Mouse (Mus musculus) neural tube, embryonic 14.5 days (tissue): ENCODE measurements at regions not wholly inside any gene's neighbourhood (a gene's known extent, or its start where the extent isn't known, plus 50 kb on each side); places are given as distances from the start of the nearest gene placed in this dataset.

Experiments
- ATAC-seq: fragments of 200-750 bp; cut with Nextera tagmentation; 2 replicates; pipeline ENCODE4 v1.8.0; 2017; ENCODE audit warnings: low read depth, mild to moderate bottlenecking, moderate TSS enrichment, moderate library complexity
- H3K27ac ChIP-seq: fragments of 300-500 bp; sonication (generic); 2 replicates; pipeline ENCODE4 v1.5.1; 2014; ENCODE audit warnings: low read depth, mild to moderate bottlenecking, control low read depth, low read length, moderate library complexity, mixed read lengths
- H3K27me3 ChIP-seq: fragments of 300-500 bp; sonication (generic); 2 replicates; pipeline ENCODE4 v1.6.1; 2014; ENCODE audit warnings: low read length; ENCODE audit not compliant: control insufficient read depth, insufficient read depth
- H3K36me3 ChIP-seq: fragments of 300-500 bp; sonication (generic); 2 replicates; pipeline ENCODE4 v1.6.1; 2014; ENCODE audit warnings: low read length, mixed read lengths; ENCODE audit not compliant: control insufficient read depth, insufficient read depth
- H3K4me1 ChIP-seq: fragments of 300-500 bp; sonication (generic); 2 replicates; pipeline ENCODE4 v1.6.1; 2014; ENCODE audit warnings: low read length; ENCODE audit not compliant: control insufficient read depth, insufficient read depth
- H3K4me2 ChIP-seq: fragments of 300-500 bp; sonication (generic); 2 replicates; pipeline ENCODE4 v1.6.1; 2014; ENCODE audit warnings: mild to moderate bottlenecking, low read depth, low read length, control low read depth
- H3K4me3 ChIP-seq: fragments of 300-500 bp; sonication (generic); 2 replicates; pipeline ENCODE4 v1.5.1; 2014; ENCODE audit warnings: low read depth, low read length, control low read depth, mixed read lengths
- H3K9ac ChIP-seq: fragments of 300-500 bp; sonication (generic); replicated peaks from 2 replicates; pipeline ENCODE4 v1.6.1; 2014; ENCODE audit warnings: low read depth, mild to moderate bottlenecking, control low read depth, low read length, mixed read lengths
- H3K9me3 ChIP-seq: fragments of 300-500 bp; sonication (generic); 2 replicates; pipeline ENCODE4 v1.6.1; 2016; ENCODE audit warnings: low read length; ENCODE audit not compliant: control insufficient read depth
- WGBS: fragments of 180-500 bp; shearing (Covaris S2); extraction: QIAGEN DNeasy Blood & Tissue Kit; methylation state at CpG from one replicate; pipeline ENCODE4 v1.1.7; 2014; 5-methylcytosine and 5-hydroxymethylcytosine counted together

GRCm38 (mm10) chr1:124517543-124518171 is 472.3 kb upstream of the Dpp10 start:
- Histone ChIP-seq H3K27ac (no peak overlapping the region), H3K36me3 (no peaks in the 10 kb centered on the region), H3K4me2 (no peak overlapping the region), H3K9ac (no peak overlapping the region), H3K4me1 (no peaks in the 10 kb centered on the region), H3K4me3 (no peak overlapping the region), H3K27me3 (no peaks in the 10 kb centered on the region), H3K9me3 (no peaks in the 10 kb centered on the region)
- ATAC-seq: no peak
- 81% methylated on average over 3 of the region's 3 CpGs for WGBS

GRCm38 (mm10) chr1:124510492-124510891 is 465.1 kb upstream of the Dpp10 start:
- Histone ChIP-seq H3K4me1 (no peaks in the 10 kb centered on the region), H3K9ac (no peak overlapping the region), H3K27ac (no peak overlapping the region), H3K27me3 (no peaks in the 10 kb centered on the region), H3K4me2 (no peak overlapping the region), H3K9me3 (no peaks in the 10 kb centered on the region), H3K36me3 (no peaks in the 10 kb centered on the region), H3K4me3 (no peak overlapping the region)
- WGBS: 95% methylated on average over 7 of the region's 7 CpGs
- ATAC-seq: no peak

GRCm38 (mm10) chr1:124488456-124488855 is 443.1 kb upstream of the Dpp10 start:
- Histone ChIP-seq H3K4me1 (no peaks in the 10 kb centered on the region), H3K27me3 (no peaks in the 10 kb centered on the region), H3K4me3 (no peak overlapping the region), H3K9ac (no peak overlapping the region), H3K27ac (no peak overlapping the region), H3K4me2 (no peak overlapping the region), H3K9me3 (no peaks in the 10 kb centered on the region), H3K36me3 (no peaks in the 10 kb centered on the region)
- no peak for ATAC-seq

- Histone ChIP-seq H3K4me1 (no peaks in the 10 kb centered on the region), H3K9me3 (no peaks in the 10 kb centered on the region), H3K27ac (no peak overlapping the region), H3K4me3 (no peak overlapping the region), H3K36me3 (no peaks in the 10 kb centered on the region), H3K4me2 (no peak overlapping the region), H3K27me3 (no peaks in the 10 kb centered on the region), H3K9ac (no peak overlapping the region)
- no peak for ATAC-seq
Measured at GRCm38 (mm10) chr1:124487965-124488364, 442.6 kb upstream of the Dpp10 start.

- no peaks in the 10 kb centered on the region for H3K36me3 ChIP-seq
- no peak overlapping the region for H3K27ac ChIP-seq
- no peak overlapping the region for H3K4me2 ChIP-seq
- ATAC-seq: no peak
- H3K27me3 ChIP-seq: no peaks in the 10 kb centered on the region
- WGBS: 38% methylated on average over 1 of the region's 1 CpGs
- no peaks in the 10 kb centered on the region for H3K9me3 ChIP-seq
- H3K4me3 ChIP-seq: no peak overlapping the region
- H3K9ac ChIP-seq: no peak overlapping the region
- no peaks in the 10 kb centered on the region for H3K4me1 ChIP-seq
Measured at GRCm38 (mm10) chr1:124450128-124450527, 404.8 kb upstream of the Dpp10 start.

- H3K9ac ChIP-seq: no peak overlapping the region
- H3K27ac ChIP-seq: no peak overlapping the region
- no peak overlapping the region for H3K4me2 ChIP-seq
- no peaks in the 10 kb centered on the region for H3K4me1 ChIP-seq
- no peak for ATAC-seq
- 87% methylated on average over 1 of the region's 1 CpGs for WGBS
- H3K36me3 ChIP-seq: no peaks in the 10 kb centered on the region
- no peaks in the 10 kb centered on the region for H3K9me3 ChIP-seq
- no peak overlapping the region for H3K4me3 ChIP-seq
- no peaks in the 10 kb centered on the region for H3K27me3 ChIP-seq
Measured at GRCm38 (mm10) chr1:124439526-124439925, 394.2 kb upstream of the Dpp10 start.

- no peak overlapping the region for H3K27ac ChIP-seq
- H3K4me2 ChIP-seq: no peak overlapping the region
- ATAC-seq: no peak
- H3K27me3 ChIP-seq: no peaks in the 10 kb centered on the region
- H3K9me3 ChIP-seq: no peaks in the 10 kb centered on the region
- no peaks in the 10 kb centered on the region for H3K4me1 ChIP-seq
- no peaks in the 10 kb centered on the region for H3K36me3 ChIP-seq
- H3K9ac ChIP-seq: no peak overlapping the region
- no peak overlapping the region for H3K4me3 ChIP-seq
Measured at GRCm38 (mm10) chr1:124435850-124436249, 390.5 kb upstream of the Dpp10 start.

- Histone ChIP-seq H3K4me1 (no peaks in the 10 kb centered on the region), H3K9me3 (no peaks in the 10 kb centered on the region), H3K36me3 (no peaks in the 10 kb centered on the region), H3K27me3 (no peaks in the 10 kb centered on the region), H3K27ac (no peak overlapping the region), H3K4me3 (no peak overlapping the region), H3K9ac (no peak overlapping the region), H3K4me2 (no peak overlapping the region)
- ATAC-seq: no peak
- WGBS: 82% methylated on average over 4 of the region's 4 CpGs
Measured at GRCm38 (mm10) chr1:124429583-124429982, 384.2 kb upstream of the Dpp10 start.

- no peaks in the 10 kb centered on the region for H3K9me3 ChIP-seq
- H3K4me2 ChIP-seq: no peak overlapping the region
- no peaks in the 10 kb centered on the region for H3K4me1 ChIP-seq
- H3K9ac ChIP-seq: no peak overlapping the region
- no peaks in the 10 kb centered on the region for H3K27me3 ChIP-seq
- H3K27ac ChIP-seq: no peak overlapping the region
- no peaks in the 10 kb centered on the region for H3K36me3 ChIP-seq
- no peak overlapping the region for H3K4me3 ChIP-seq
- no peak for ATAC-seq
- WGBS: 77% methylated on average over 4 of the region's 4 CpGs
Measured at GRCm38 (mm10) chr1:124416762-124417161, 371.4 kb upstream of the Dpp10 start.

GRCm38 (mm10) chr1:124410236-124410635 is 364.9 kb upstream of the Dpp10 start:
- ATAC-seq: no peak
- H3K27ac ChIP-seq: no peak overlapping the region
- H3K4me2 ChIP-seq: no peak overlapping the region
- no peaks in the 10 kb centered on the region for H3K4me1 ChIP-seq
- no peaks in the 10 kb centered on the region for H3K36me3 ChIP-seq
- WGBS: 49% methylated on average over 2 of the region's 2 CpGs
- H3K9ac ChIP-seq: no peak overlapping the region
- H3K27me3 ChIP-seq: no peaks in the 10 kb centered on the region
- H3K9me3 ChIP-seq: no peaks in the 10 kb centered on the region
- H3K4me3 ChIP-seq: no peak overlapping the region
